Mouse (Mus musculus): ENCODE measurements around the gene Nkd1. TPM values are rescaled to one million over a fixed set of nuclear protein-coding genes. Genes with fewer than 3 reads are reported as not detected.

The Nkd1 gene
- polyA plus RNA-seq, 1 experiment from 2014 or later: 42.0 TPM

GRCm38 (mm10) chr8:88604065-88605038, 83.2 kb downstream of the Nkd1 start:
- H3K4me3 ChIP-seq (replicated peaks): peak overlapping the region; percentile 16; the same call in 1 of the 2 replicates
- H3K9me3 ChIP-seq: no peaks in the 10 kb centered on the region
- WGBS: 7% methylated on average over 18 of the region's 20 CpGs
- peak; percentile 83 for ATAC-seq (ENCODE audit: insufficient read depth, low FRiP score, low read depth)
- peaks cover 11% of the 10 kb centered on the region for H3K4me1 ChIP-seq
- H3K4me2 ChIP-seq: peak overlapping the region; percentile 50
- H3K27me3 ChIP-seq (replicated peaks): no peaks in the 10 kb centered on the region
- H3K27ac ChIP-seq: peak overlapping the region; percentile 61; the same call in 1 of the 2 replicates
- no peaks in the 10 kb centered on the region for H3K36me3 ChIP-seq
- H3K9ac ChIP-seq: no peak overlapping the region

- WGBS: 41% methylated on average over 13 of the region's 13 CpGs
- no peaks in the 10 kb centered on the region for H3K36me3 ChIP-seq
- H3K9ac ChIP-seq: no peak overlapping the region
- H3K27ac ChIP-seq: no peak overlapping the region
- peaks cover 11% of the 10 kb centered on the region for H3K4me1 ChIP-seq
- ATAC-seq (ENCODE audit: insufficient read depth, low FRiP score, low read depth): no peak
- no peaks in the 10 kb centered on the region for H3K27me3 ChIP-seq (replicated peaks)
- H3K9me3 ChIP-seq: no peaks in the 10 kb centered on the region
- no peak overlapping the region for H3K4me2 ChIP-seq
- no peak overlapping the region for H3K4me3 ChIP-seq (replicated peaks)
Measured at GRCm38 (mm10) chr8:88605361-88606040, 84.3 kb downstream of the Nkd1 start.

- 76% methylated on average over 8 of the region's 8 CpGs for WGBS
- Histone ChIP-seq H3K27ac (no peak overlapping the region), H3K36me3 (no peaks in the 10 kb centered on the region), H3K27me3 (replicated peaks) (no peaks in the 10 kb centered on the region), H3K4me1 (peaks cover under 1% of the 10 kb centered on the region; the same call in 1 of the 2 replicates), H3K9ac (no peak overlapping the region), H3K9me3 (no peaks in the 10 kb centered on the region), H3K4me2 (no peak overlapping the region), H3K4me3 (replicated peaks) (no peak overlapping the region)
- no peak for ATAC-seq (ENCODE audit: insufficient read depth, low FRiP score, low read depth)
Measured at GRCm38 (mm10) chr8:88609036-88609435, 87.9 kb downstream of the Nkd1 start.

GRCm38 (mm10) chr8:88610271-88610670, 89.1 kb downstream of the Nkd1 start:
- 75% methylated on average over 6 of the region's 6 CpGs for WGBS
- Histone ChIP-seq H3K4me1 (no peaks in the 10 kb centered on the region), H3K9ac (no peak overlapping the region), H3K36me3 (no peaks in the 10 kb centered on the region), H3K27ac (no peak overlapping the region), H3K9me3 (no peaks in the 10 kb centered on the region), H3K4me3 (replicated peaks) (no peak overlapping the region), H3K4me2 (no peak overlapping the region), H3K27me3 (replicated peaks) (no peaks in the 10 kb centered on the region)
- no peak for ATAC-seq (ENCODE audit: insufficient read depth, low FRiP score, low read depth)

- no peak overlapping the region for H3K4me2 ChIP-seq
- ATAC-seq (ENCODE audit: insufficient read depth, low FRiP score, low read depth): no peak
- 55% methylated on average over 5 of the region's 5 CpGs for WGBS
Measured at GRCm38 (mm10) chr8:88614981-88615380, 93.8 kb downstream of the Nkd1 start.

GRCm38 (mm10) chr8:88618612-88619011, 97.5 kb downstream of the Nkd1 start:
- 48% methylated on average over 5 of the region's 5 CpGs for WGBS
- Histone ChIP-seq H3K9me3 (no peaks in the 10 kb centered on the region), H3K4me1 (no peaks in the 10 kb centered on the region), H3K4me2 (no peak overlapping the region), H3K9ac (no peak overlapping the region), H3K27me3 (replicated peaks) (peaks cover 8% of the 10 kb centered on the region; the same call in 1 of the 2 replicates), H3K36me3 (no peaks in the 10 kb centered on the region), H3K27ac (no peak overlapping the region), H3K4me3 (replicated peaks) (no peak overlapping the region)
- ATAC-seq (ENCODE audit: insufficient read depth, low FRiP score, low read depth): no peak

More at GRCm38 (mm10) chr8:88614981-88615380, 93.8 kb downstream of the Nkd1 start:
- no peak overlapping the region for H3K27ac ChIP-seq
- no peaks in the 10 kb centered on the region for H3K36me3 ChIP-seq
- no peak overlapping the region for H3K4me3 ChIP-seq (replicated peaks)
- H3K4me1 ChIP-seq: no peaks in the 10 kb centered on the region
- H3K9ac ChIP-seq: no peak overlapping the region
- no peaks in the 10 kb centered on the region for H3K9me3 ChIP-seq
- H3K27me3 ChIP-seq (replicated peaks): no peaks in the 10 kb centered on the region

GRCm38 (mm10) chr8:88619513-88619912, 98.4 kb downstream of the Nkd1 start:
- ATAC-seq (ENCODE audit: insufficient read depth, low FRiP score, low read depth): no peak
- Histone ChIP-seq H3K4me2 (no peak overlapping the region), H3K36me3 (no peaks in the 10 kb centered on the region), H3K9me3 (no peaks in the 10 kb centered on the region), H3K4me1 (no peaks in the 10 kb centered on the region), H3K4me3 (replicated peaks) (no peak overlapping the region), H3K27ac (no peak overlapping the region), H3K9ac (no peak overlapping the region), H3K27me3 (replicated peaks) (peaks cover 8% of the 10 kb centered on the region; the same call in 1 of the 2 replicates)
- 69% methylated on average over 3 of the region's 3 CpGs for whole genome bisulfite sequencing

- peaks cover 16% of the 10 kb centered on the region for H3K27me3 ChIP-seq (replicated peaks)
- WGBS: 61% methylated on average over 5 of the region's 5 CpGs
Measured at GRCm38 (mm10) chr8:88620931-88621330, 99.8 kb downstream of the Nkd1 start.

GRCm38 (mm10) chr8:88621408-88621807, 100.3 kb downstream of the Nkd1 start:
- Histone ChIP-seq H3K9ac (no peak overlapping the region), H3K9me3 (no peaks in the 10 kb centered on the region), H3K27ac (no peak overlapping the region), H3K36me3 (no peaks in the 10 kb centered on the region), H3K4me2 (no peak overlapping the region), H3K4me3 (replicated peaks) (no peak overlapping the region), H3K4me1 (no peaks in the 10 kb centered on the region), H3K27me3 (replicated peaks) (peaks cover 20% of the 10 kb centered on the region)
- ATAC-seq (ENCODE audit: insufficient read depth, low FRiP score, low read depth): no peak
- WGBS: 2% methylated on average over 8 of the region's 8 CpGs

More at GRCm38 (mm10) chr8:88620931-88621330, 99.8 kb downstream of the Nkd1 start:
- no peaks in the 10 kb centered on the region for H3K9me3 ChIP-seq
- H3K4me1 ChIP-seq: no peaks in the 10 kb centered on the region
- H3K4me2 ChIP-seq: no peak overlapping the region
- no peak overlapping the region for H3K27ac ChIP-seq
- H3K9ac ChIP-seq: no peak overlapping the region
- no peak for ATAC-seq (ENCODE audit: insufficient read depth, low FRiP score, low read depth)
- no peak overlapping the region for H3K4me3 ChIP-seq (replicated peaks)
- no peaks in the 10 kb centered on the region for H3K36me3 ChIP-seq

GRCm38 (mm10) chr8:88623351-88623750, 102.2 kb downstream of the Nkd1 start:
- Histone ChIP-seq H3K4me1 (0 out of 2 replicates have a peak, but pooled peaks cover 9% of the 10 kb centered on the region), H3K9ac (no peak overlapping the region), H3K9me3 (no peaks in the 10 kb centered on the region), H3K4me2 (no peak overlapping the region), H3K4me3 (replicated peaks) (no peak overlapping the region), H3K27me3 (replicated peaks) (peaks cover 27% of the 10 kb centered on the region), H3K36me3 (no peaks in the 10 kb centered on the region), H3K27ac (no peak overlapping the region)
- 74% methylated on average over 3 of the region's 3 CpGs for WGBS
- no peak for ATAC-seq (ENCODE audit: insufficient read depth, low FRiP score, low read depth)

GRCm38 (mm10) chr8:88624276-88624675, 103.1 kb downstream of the Nkd1 start:
- H3K9ac ChIP-seq: no peak overlapping the region
- no peak overlapping the region for H3K4me3 ChIP-seq (replicated peaks)
- H3K27me3 ChIP-seq (replicated peaks): peaks cover 27% of the 10 kb centered on the region
- no peak overlapping the region for H3K27ac ChIP-seq
- no peaks in the 10 kb centered on the region for H3K36me3 ChIP-seq
- no peak for ATAC-seq (ENCODE audit: insufficient read depth, low FRiP score, low read depth)
- WGBS: 90% methylated on average over 3 of the region's 3 CpGs
- 0 out of 2 replicates have a peak, but pooled peaks cover 9% of the 10 kb centered on the region for H3K4me1 ChIP-seq
- no peak overlapping the region for H3K4me2 ChIP-seq
- H3K9me3 ChIP-seq: no peaks in the 10 kb centered on the region

GRCm38 (mm10) chr8:88626433-88626832, 105.3 kb downstream of the Nkd1 start:
- Histone ChIP-seq H3K4me2 (no peak overlapping the region), H3K4me1 (0 out of 2 replicates have a peak, but pooled peaks cover 9% of the 10 kb centered on the region), H3K27me3 (replicated peaks) (peaks cover 27% of the 10 kb centered on the region), H3K27ac (no peak overlapping the region), H3K4me3 (replicated peaks) (no peak overlapping the region), H3K9ac (no peak overlapping the region), H3K9me3 (no peaks in the 10 kb centered on the region), H3K36me3 (no peaks in the 10 kb centered on the region)
- ATAC-seq (ENCODE audit: insufficient read depth, low FRiP score, low read depth): no peak
- WGBS: 51% methylated on average over 3 of the region's 3 CpGs
